Mouse (Mus musculus) embryo, embryonic 10 days (tissue): ENCODE measurements at regions not wholly inside any gene's neighbourhood (a gene's known extent, or its start where the extent isn't known, plus 50 kb on each side); places are given as distances from the start of the nearest gene placed in this dataset.
"Not testable (repeated sequence)": the region's sequence is repeated elsewhere in the genome, so short reads cannot be mapped to it uniquely, and the experiment has no call there.

ENCODE experiments used
- DNase-seq: peaks from one replicate; pipeline ENCODE4 v3.0.0-alpha.2; 2015; ENCODE audit warnings: low spot score

DNA sequence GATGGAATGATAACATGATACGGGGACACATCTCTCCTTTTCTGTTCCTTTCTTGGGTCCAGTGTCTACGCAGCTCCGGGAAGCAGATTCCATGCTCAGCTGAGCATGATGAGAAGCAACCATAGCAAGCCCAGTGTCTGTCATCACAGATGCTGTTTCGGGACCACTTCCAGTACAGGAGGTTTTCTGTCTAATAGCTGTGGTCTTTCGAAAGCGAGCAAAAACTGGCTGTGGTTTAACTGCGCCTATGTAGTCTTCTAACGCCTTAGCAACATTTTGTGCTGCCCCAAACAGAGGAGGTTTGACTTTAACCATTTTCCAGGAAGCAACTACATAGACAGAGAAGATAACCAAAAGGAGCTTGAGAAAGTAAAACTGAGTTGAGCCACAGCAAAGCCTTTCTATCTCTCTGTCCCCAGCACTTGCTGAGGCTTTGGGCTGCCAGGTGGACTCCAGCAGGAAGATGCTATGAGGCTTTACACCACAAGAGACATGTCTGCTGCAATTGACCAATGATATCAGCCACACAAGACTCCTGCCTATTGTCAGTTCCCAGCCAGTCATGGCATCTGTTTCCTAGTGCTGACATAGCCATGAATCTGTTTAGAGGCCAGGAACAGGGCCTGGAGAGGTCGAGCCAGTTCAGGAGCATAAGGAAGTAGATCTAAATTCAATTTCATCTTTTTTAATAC lies 95.1 kb downstream of the Stard3nl start:
- DNase-seq, result not testable (repeated sequence)

DNA sequence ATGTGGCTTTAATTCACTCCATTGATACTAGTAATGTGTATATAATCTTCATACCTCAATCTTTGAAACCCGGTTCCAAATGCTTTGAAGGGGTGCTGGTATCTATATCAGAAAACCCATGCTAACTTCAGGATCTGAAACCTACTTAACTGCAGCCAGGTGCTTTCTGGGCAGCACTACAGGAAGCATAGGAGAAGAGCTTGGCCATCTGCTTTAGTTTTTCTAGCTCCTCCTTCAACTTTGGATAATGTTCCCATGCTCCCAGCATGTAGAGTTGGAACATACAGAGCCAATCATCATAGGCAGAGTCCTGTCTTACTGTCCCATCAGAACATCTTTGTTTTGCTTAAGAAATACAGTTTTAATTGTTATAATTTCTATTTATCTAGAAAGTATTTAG lies 99.3 kb downstream of the Stard3nl start:
- no peak for DNase-seq

DNA sequence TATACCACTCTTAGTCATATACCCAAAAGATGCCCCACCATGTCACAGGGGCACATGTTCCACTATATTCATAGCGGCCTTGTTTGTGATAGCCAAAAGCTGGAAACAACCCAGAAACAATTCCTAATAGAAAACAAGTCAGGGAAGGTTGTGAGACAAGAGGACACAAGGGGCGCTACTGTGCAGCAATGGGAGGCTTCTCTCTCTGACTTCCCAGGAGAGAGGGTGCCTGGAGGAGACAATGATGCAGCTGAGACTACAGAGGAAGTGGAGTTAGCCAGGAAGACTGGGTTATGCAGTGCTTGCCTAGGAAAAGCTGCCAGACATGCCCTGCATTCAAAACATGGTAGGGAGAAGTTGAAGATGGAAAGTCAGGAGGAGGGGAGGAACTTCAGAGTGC lies 102.6 kb downstream of the Stard3nl start:
- DNase-seq, result no peak

DNA sequence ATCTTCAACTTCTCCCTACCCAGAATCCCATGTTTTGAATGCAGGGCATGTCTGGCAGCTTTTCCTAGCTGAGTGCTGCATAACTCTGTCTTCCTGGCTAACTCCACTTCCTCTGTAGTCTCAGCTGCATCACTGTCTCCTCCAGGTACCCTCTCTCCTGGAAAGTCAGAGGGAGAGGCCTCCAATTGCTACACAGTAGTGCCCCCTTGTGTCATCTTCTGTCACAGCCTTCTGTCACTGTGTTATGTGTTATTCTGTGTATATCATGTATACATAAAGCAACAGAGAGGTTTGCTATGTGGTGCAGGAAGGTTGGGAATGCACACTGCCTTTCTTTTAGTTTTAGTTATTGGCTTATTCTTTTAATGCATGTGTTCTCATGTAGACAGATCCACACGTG lies 112.4 kb downstream of the Stard3nl start:
- peak; percentile 5 for DNase-seq

DNA sequence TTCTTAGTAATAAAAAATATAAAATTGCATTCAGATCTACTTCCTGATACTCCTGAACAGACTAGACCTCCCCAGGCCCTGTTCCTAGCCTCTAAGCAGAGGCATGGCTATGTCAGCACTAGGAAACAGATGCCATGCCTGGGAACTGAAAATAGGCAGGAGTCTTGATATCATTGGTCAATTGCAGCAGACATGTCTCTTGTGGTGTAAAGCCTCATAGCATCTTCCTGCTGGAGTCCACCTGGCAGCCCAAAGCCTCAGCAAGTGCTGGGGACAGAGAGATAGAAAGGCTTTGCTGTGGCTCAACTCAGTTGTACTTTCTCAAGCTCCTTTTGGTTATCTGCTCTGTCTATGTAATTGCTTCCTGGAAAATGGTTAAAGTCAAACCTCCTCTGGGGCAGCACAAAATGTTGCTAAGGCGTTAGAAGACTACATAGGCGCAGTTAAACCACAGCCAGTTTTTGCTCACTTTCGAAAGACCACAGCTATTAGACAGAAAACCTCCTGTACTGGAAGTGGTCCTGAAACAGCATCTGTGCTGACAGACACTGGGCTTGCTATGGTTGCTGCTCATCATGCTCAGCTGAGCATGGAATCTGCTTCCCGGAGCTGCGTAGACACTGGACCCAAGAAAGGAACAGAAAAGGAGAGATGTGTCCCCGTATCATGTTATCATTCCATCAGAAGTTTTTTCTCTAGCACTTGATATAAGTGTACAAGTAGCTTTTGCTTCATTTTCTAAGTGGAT lies 122.9 kb downstream of the Stard3nl start:
- DNase-seq, result not testable (repeated sequence)

DNA sequence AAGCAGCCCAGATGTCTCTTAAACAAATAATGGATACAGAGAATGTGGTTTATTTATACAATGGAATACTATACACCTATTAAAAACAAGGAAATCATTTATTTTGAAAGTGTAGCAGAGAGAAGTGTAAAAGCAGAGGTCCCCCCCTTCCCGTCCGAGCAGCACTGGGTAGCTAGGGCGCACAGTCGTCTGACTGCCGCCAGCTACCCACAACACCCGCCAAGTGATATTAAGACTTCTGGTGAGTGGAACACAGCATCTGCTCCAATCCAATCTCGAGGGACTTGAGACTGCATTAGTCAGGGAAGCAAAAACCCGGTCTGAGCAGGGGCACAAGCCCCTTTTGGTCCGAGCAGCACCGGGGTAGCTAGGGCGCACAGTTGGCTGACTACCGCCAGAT lies 130.6 kb downstream of the Stard3nl start:
- DNase-seq, result not testable (repeated sequence)

DNA sequence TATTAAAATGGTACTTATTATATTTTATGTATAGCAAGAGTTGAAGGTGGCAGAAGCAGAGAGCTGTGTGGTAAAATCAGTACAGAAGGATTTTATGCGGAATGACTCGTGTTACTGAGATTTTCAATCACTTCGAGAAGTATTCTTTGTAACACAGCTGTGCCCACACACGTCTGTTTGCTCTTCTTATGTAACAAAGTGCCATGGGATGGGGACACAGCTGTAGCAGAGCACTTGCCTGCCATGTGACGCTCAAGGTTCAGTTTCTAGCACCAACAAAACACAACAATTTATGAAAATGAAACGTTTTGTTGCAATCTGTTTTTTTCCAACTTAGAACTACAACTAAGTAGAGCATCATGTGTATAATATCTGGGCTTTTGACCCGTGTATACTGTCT lies 149.0 kb downstream of the Stard3nl start:
- not testable (repeated sequence) for DNase-seq

DNA sequence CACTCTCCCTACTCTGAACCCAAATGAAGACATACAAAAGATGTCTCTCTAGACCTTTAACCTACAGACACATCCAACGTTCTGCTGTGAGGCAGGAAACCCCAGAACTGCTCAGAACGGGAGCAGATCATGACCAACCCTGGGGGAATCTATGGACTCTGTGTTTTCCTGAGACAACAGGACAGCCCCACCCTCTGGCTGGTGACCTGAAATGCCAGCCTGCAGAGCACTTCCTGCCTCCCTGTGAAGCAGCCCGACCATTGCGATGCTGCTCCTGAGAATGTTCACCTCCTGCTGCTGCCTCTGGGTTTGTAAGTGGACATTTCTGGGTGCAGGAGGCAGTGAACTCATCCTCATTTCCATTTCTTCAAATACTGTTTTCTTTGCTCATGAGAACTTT lies 153.0 kb downstream of the Stard3nl start:
- not testable (repeated sequence) for DNase-seq

DNA sequence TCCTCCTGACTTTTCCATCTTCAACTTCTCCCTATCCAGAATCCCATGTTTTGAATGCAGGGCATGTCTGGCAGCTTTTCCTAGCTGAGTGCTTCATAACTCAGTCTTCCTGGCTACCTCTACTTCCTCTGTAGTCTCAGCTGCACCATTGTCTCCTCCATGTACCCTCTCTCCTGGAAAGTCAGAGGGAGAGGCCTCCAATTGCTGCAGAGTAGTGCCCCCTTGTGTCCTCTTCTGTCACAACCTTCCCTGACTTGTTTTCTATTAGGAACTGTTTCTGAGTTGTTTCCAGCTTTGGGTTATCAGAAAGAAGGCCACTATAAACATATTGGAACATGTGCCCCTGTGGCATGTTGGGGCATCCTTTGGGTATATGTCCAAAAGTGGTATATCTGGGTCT lies 159.3 kb downstream of the Stard3nl start:
- peak; percentile 59 for DNase-seq

DNA sequence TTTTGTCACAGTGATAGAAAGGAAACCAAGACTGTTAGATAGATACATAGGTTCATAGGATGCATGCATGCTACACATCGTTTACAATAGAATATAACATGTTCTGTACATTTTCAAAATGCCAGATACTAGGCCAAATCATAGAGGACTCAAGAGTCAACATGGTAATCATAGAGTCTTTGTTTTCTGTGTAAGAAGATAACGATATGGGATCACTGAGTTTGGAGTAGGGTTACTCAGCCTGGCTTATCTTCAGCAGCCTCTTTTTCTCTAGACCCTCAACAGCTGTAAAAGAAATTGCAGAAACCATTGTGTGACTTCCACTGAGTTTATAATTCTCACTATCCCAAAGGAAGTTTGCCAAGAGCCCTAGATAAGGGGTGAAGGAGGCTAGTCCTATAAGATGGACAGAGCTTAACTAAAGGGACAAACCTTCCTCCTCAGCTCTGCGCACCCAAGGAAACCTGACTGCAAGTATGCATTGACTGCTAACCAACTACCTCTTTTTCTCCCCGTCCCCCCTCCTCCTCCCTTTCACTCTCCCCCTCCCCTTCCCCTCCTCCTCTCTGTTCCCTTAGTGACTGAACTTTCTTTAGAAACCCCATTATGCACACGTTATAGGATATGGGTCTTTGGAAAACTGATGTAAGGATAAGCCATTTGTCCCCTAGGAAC lies 160.8 kb downstream of the Stard3nl start:
- DNase-seq, result no peak

DNA sequence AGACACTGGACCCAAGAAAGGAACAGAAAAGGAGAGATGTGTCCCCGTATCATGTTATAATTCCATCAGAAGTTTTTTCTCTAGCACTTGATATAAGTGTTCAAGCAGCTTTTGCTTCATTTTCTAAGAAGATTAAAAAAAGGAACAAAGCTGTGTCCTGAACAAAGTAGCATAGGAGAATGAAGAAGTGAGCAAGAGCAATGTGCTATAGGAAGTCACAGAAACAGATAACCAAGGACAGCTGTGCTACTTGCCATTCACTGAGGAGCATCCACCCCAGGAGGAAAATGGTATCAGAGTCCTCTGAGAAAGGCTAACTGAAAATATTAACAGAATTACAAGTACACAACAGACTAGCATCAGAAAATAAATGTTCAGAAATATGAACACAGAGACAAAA lies 175.6 kb downstream of the Stard3nl start:
- not testable (repeated sequence) for DNase-seq

DNA sequence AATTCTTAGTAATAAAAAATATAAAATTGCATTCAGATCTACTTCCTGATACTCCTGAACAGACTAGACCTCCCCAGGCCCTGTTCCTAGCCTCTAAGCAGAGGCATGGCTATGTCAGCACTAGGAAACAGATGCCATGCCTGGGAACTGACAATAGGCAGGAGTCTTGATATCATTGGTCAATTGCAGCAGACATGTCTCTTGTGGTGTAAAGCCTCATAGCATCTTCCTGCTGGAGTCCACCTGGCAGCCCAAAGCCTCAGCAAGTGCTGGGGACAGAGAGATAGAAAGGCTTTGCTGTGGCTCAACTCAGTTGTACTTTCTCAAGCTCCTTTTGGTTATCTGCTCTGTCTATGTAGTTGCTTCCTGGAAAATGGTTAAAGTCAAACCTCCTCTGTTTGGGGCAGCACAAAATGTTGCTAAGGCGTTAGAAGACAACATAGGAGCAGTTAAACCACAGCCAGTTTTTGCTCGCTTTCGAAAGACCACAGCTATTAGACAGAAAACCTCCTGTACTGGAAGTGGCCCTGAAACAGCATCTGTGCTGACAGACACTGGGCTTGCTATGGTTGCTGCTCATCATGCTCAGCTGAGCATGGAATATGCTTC lies 176.1 kb downstream of the Stard3nl start:
- not testable (repeated sequence) for DNase-seq

DNA sequence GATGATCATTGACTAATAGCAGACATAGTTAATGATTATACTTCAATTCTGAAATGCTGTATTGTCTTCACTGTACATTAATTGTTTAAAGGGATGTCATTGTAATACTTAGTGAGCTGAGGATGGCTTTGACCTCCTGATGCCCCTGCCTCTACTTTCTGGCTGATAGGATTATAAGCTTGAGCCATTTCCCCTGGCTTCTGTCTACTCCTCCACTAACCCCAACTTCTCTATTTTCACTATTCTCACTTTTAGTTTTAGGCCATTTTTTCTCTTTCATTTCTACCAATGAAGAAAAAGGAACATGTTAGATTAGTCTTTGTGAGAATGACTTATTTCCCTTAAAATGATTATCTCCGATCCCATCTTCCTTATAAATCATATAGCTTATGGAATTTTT lies 190.9 kb downstream of the Stard3nl start:
- DNase-seq, result no peak

DNA sequence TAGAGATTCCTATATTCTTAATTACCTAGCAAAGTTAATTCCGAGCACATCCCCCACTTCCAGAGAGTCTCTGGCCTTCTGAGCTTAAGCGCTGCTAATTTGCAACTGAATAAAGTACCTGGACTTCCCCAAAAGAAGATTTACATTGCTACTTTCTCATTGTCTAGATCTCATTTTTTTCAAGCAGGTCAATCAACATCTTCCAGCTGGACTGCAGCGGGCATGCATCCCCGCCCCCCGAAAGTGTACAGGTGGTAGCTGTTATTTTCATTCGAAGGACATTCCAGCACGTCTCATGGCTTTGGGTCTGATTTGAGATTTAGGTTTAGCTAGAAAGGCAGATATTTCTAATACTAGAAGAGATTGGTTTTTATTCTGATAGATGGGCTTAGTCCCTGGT lies 193.3 kb downstream of the Stard3nl start:
- DNase-seq, result not testable (repeated sequence)
